Mouse (Mus musculus) lung, postnatal 10 days (tissue): ENCODE measurements around the gene Xxylt1.

ENCODE experiments used
- DNase-seq: peaks from one replicate; pipeline ENCODE4 v3.0.0; 2021

Xxylt1 gene

DNA sequence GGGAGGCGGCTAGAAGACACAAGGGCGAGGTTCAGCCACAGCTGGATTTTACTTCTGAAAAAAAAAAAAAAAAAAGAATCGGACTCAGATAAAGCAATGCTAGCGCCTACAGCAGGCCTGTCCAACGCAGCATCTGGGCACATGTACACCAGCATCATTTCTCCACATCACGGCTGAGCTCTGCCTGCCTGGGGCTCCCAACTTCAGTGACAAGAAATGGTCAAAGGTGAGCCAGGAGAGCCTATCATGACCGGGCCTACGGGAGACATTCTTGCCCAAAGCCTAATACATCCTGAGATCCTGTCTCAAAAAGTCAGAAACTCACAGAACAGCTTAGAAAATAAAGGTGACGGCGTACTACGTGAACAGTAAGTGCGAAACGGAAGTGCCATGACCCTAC lies 20.5 kb downstream of the Xxylt1 start:
- DNase-seq = no peak

GRCm38 (mm10) chr16:31060226-31060625 lies 21.0 kb downstream of the Xxylt1 start:
- no peak for DNase-seq

DNA sequence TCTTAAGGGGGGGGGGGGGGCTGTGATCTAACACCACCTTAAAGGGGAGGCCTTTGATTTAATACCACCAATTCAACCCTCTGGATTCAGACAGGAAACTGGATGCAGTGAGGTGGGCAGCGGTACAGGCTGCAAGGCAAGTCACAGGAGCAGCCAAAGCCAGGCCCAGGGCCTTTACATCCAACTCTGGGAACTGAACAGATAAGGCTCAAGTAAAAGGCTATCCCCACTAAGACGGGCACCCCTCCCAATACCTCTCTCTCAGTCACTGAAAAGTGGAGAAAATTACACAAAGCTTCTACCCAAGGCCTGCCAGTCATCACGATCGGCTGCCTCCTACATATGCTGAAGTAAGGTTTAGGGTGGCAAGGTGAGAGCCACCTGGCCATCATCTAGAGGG lies 21.5 kb downstream of the Xxylt1 start:
- DNase-seq = no peak

- no peak for DNase-seq
Measured at GRCm38 (mm10) chr16:31052812-31053211, 28.4 kb downstream of the Xxylt1 start.

- DNase-seq = no peak
Measured at GRCm38 (mm10) chr16:31052177-31052726, 29.0 kb downstream of the Xxylt1 start.

DNA sequence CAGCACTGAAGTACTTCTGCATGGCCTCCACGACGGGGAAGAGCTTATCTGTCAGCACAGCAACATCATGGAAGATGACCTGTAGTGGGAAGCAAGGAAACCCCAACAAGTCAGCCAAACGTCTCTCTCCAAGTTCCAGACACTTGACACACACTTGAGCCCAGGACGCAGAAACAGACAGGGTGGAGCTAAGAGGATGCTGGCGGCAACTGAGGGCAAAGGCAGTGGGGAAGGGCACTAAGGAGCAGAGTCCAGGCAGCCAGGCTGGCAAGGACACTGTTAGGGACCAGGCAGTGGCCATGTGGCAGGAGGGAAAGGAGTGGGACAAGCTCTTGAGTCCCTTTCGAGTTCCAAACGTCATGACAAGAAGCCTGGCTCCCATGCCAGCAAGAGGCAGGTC lies 30.5 kb downstream of the Xxylt1 start:
- no peak for DNase-seq

GRCm38 (mm10) chr16:31048194-31048593 lies 33.0 kb downstream of the Xxylt1 start:
- no peak for DNase-seq

DNA sequence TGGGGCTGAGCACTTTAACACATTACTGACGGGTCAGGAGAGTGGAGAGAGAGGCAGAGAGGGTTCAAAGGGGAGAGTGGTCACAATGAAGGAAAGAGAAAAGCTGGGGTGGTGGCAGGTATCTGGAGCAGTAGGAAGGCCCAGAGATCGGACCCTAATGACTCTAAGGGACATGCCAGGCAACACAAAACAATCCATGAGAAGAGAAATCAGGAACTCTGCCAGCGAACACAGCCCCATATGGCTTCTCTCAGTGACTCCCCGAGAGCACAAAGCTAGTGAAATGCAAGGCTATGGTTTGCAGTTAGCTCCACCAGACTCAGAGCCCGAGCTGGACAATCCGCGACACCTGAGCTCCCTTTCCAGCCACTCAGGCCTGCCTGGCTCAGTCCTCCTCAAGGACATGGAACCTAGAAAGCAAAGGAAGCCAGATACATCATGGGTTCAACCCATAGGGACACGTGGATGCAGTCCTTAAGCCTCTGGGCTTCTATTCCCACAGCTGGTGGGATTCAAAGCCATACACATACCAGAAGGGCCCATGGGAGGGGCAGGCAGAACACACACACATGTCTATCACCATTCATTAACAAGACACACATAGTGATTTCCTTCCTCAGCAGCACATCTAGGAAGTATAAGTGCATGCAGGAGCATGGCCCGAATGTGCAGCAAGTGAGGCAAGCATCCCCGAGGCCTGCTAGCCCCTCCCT lies 33.9 kb downstream of the Xxylt1 start:
- DNase-seq = no peak

DNA sequence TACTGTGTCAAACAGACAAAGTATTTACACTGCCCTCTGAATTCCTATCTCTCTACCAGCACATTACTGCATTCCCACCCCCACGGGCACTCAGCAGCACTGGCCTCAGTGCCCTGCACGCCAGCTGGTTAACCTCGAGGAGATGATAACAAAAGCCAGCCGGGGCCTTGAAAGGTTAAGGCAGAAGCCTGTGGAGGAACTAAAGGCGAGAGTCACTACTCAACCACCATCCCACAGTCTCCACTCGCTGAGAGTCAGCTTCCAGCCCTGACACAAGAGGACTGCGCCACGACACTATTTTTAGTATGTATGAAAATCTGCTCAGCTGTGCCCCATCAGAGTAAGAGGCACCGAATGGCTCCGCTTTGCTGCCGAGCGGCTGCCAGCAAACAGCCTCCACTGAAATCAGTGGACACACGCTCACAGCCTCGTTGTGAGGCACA lies 35.0 kb downstream of the Xxylt1 start:
- peak; percentile 43 for DNase-seq

GRCm38 (mm10) chr16:31045211-31045610 lies 36.0 kb downstream of the Xxylt1 start:
- no peak for DNase-seq

GRCm38 (mm10) chr16:31043136-31043535 lies 38.1 kb downstream of the Xxylt1 start:
- DNase-seq = no peak

GRCm38 (mm10) chr16:31041566-31041965 lies 39.7 kb downstream of the Xxylt1 start:
- no peak for DNase-seq

- DNase-seq = no peak
Measured at GRCm38 (mm10) chr16:31039803-31040459, 41.3 kb downstream of the Xxylt1 start.

- no peak for DNase-seq
Measured at GRCm38 (mm10) chr16:31037431-31037830, 43.8 kb downstream of the Xxylt1 start.

- DNase-seq = no peak
Measured at GRCm38 (mm10) chr16:31035651-31036245, 45.5 kb downstream of the Xxylt1 start.

DNA sequence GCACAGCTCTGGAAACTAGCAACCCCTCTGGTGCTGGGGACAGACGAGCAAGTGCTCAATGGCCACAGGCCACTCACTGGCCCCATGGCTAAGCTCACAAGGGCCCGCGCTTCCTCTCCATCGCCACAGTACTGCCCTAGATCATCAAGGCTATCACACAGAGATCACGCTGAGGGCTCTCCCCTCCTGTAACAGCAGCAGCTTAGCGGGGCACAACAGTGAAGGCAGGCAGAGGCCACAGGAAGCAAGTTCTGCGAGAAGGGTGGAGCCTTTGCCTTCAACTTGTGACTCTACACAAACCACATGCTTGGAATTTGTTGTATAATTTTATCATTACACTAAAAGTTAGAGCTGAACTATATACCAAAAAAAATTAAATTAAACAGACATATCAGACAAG lies 46.0 kb downstream of the Xxylt1 start:
- DNase-seq = no peak

- no peak for DNase-seq
Measured at GRCm38 (mm10) chr16:31034051-31034450, 47.2 kb downstream of the Xxylt1 start.

DNA sequence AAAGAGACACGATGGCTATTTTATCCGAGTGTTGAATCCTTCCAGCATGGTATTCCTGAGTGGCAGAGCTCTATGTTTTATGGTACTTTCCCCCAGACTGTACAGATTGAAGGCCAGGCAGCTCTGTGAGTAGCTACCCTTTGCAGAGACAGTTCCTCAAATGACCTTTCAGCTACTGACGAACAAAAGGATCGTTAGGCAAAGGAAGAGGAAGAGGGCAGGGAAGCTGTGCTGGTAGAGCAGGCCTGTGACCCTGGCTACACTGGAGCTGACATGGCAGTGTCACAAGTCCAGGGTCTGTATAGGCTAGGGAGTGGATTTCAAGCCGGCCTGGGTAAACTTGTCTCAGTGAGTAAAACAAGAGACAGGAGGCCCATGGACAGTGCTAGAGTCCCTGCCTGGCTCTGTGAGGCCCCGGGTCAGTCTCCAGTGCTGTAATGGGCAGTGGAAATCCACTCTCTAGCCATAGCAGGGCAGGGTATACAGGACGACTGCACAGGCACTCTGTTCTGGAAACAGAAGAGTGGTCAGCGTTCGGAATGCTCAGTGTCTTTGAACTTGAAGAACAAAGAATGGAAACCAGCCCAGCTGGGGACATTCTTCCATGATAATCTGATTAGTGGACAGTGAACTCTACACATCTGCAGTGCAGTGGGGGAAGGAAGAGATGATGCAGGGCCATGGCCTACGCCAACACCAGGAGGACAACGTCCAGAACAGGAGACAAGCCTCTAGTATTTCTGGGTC lies 51.3 kb downstream of the Xxylt1 start:
- DNase-seq = no peak

DNA sequence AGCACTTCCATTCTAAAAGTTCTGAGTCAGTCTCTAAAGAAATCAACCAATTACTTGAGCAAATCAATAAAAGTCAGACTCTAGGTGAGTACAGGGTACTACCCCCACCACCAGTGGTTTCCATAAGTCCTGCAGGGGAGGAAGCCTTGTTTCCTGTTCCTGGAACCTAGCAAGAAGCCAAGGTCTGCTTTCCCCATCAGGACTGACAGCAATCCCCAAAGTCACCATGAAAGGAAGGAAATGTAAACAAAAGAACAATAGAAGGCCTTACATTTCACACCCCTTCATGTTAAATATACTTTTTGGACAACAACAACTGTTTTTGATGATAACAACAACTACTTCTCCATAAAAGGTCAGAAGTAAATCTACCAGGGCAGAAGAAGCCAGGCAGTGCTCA lies 53.6 kb downstream of the Xxylt1 start:
- DNase-seq = no peak

- DNase-seq = no peak
Measured at GRCm38 (mm10) chr16:31025516-31025915, 55.7 kb downstream of the Xxylt1 start.

DNA sequence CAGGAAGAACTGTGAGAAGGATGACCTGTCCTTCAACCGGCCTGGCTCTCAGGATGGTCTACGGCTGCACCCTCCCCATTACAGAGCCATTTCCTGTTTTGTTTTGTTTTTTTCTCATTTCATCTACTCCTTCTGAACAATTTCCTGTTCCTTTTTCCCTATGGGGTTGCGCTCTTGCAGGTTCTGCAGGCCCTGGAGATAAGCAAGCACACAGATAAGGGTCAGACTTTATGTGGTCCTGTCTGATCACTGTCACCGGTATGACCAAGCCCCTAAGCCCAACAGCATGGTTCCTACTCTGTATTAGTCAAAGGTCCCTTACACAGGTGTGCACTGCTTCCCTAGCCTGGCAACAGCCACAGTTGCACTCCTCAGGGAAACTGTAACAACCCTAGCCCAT lies 56.2 kb downstream of the Xxylt1 start:
- no peak for DNase-seq

DNA sequence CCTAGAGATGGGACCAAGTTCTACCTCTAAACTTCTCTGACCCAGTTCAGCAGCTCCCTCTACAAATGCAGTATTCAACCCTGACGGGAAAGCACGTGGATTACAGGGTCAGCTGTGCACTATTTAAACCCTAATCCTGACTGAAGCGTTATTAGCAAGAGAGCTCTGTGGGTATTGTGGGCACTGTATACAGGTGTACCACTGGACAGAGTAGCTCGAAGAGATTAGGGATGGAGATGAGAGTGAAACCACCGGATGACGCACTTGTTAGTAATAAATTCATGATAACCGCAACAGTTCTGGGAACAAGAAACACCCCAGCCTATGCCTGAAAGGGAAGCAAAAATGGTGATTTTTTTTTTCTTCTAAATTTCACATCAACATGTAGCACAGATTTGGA lies 57.0 kb downstream of the Xxylt1 start:
- DNase-seq = no peak

DNA sequence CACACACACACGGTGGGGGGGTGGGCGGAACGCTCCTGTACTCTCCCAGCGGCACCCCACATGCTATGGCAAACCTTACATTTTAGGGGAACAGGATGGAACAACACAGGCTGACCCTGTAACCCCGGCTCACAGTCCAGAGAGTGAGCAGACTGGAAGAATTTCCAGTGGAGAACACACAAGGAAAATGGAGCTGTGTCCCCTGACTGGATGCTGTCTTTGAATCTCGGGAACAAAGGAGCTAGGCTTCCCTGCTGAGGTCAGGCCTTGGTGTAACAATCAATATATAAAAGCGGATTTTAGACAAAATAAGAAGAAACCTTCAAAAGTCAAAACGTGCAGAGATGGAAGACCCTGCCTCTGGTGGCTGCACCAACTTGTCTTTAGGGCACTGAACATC lies 57.4 kb downstream of the Xxylt1 start:
- no peak for DNase-seq
